Mouse (Mus musculus) heart, adult 2 months (tissue): ENCODE measurements around the gene Pla2g2c. TPM values are rescaled to one million over a fixed set of nuclear protein-coding genes. Genes with fewer than 3 reads are reported as not detected.

ENCODE experiments used
- DNase-seq, 2 experiments: peaks; one replicate each; pipeline ENCODE4 v3.0.0; 2021
- H3K27ac ChIP-seq: fragments of 200-600 bp; 2 replicates; pipeline ENCODE4 v1.8.1; 2022
- H3K27me3 ChIP-seq: fragments of 200-500 bp; 2 replicates; pipeline ENCODE4 v1.6.1; 2012; ENCODE audit warnings: mild to moderate bottlenecking, low read length, inconsistent platforms, mixed read lengths; ENCODE audit not compliant: control insufficient read depth, insufficient read depth
- H3K36me3 ChIP-seq: fragments of 200-500 bp; 2 replicates; pipeline ENCODE4 v1.6.1; 2012; ENCODE audit warnings: low read length, inconsistent platforms; ENCODE audit not compliant: control insufficient read depth, insufficient read depth
- H3K4me1 ChIP-seq: fragments of 200-500 bp; 2 replicates; pipeline ENCODE4 v1.6.1; 2011; ENCODE audit warnings: low read length; ENCODE audit not compliant: control insufficient read depth, insufficient read depth
- H3K4me3 ChIP-seq: fragments of 200-600 bp; 2 replicates; pipeline ENCODE4 v1.8.1; 2022
- H3K79me2 ChIP-seq: fragments of 200-500 bp; replicated peaks from 2 replicates; pipeline ENCODE4 v1.6.1; 2012; ENCODE audit warnings: mild to moderate bottlenecking, inconsistent platforms, low read length, moderate library complexity, mixed read lengths; ENCODE audit not compliant: control insufficient read depth, insufficient read depth
- H3K9ac ChIP-seq: fragments of 200-500 bp; 2 replicates; pipeline ENCODE4 v1.6.1; 2012; ENCODE audit warnings: low read depth, mild to moderate bottlenecking, control low read depth, inconsistent platforms, low read length, mixed read lengths
- CTCF ChIP-seq: fragments of 200-600 bp; IDR thresholded peaks from 2 replicates; pipeline ENCODE4 v1.8.1; 2022; ENCODE audit warnings: antibody characterized with exemption, mild to moderate bottlenecking, moderate library complexity
- EP300 ChIP-seq: fragments of 200-500 bp; IDR thresholded peaks from 2 replicates; pipeline ENCODE4 v1.6.1; 2011; ENCODE audit warnings: low read depth, low read length, control low read depth; ENCODE audit not compliant: insufficient read depth
- POLR2A ChIP-seq: fragments of 200-500 bp; IDR thresholded peaks from 2 replicates; pipeline ENCODE4 v1.6.1; 2011; ENCODE audit warnings: mild to moderate bottlenecking, low read depth, low read length, control low read depth; ENCODE audit not compliant: insufficient read depth
- WGBS: fragments of 180-500 bp; shearing (Covaris S2); methylation state at CpG from one replicate; pipeline ENCODE4 v1.1.7; 2018; 5-methylcytosine and 5-hydroxymethylcytosine counted together
- intact Hi-C: fragments of 180-260 bp; cut with DNase I; formaldehyde crosslinking; loops from one replicate; pipeline ENCODE4 v1.15.1; 2025
- polyA plus RNA-seq: library from polyadenylated mRNA; depleted of rRNA; stranded (reverse); fragments of >200 nt; gene quantifications from 2 replicates; pipeline ENCODE4 v1.2.3, GENCODE M21; 2012
- total RNA-seq, 2 experiments: library from RNA; stranded (reverse); gene quantifications; 2 replicates each; pipeline ENCODE4 v1.2.3; 2021

The Pla2g2c gene
- total and polyA plus RNA-seq, 3 experiments, result 0.14 to 0.98 TPM; not detected in 1

- intact Hi-C loops, result no loop called here
- no peak for DNase-seq
- H3K79me2 ChIP-seq, result no peaks in the 10 kb centered on the region
- 85% methylated on average over 8 of the region's 8 CpGs for WGBS
- H3K36me3 ChIP-seq, result no peaks in the 10 kb centered on the region
- H3K4me1 ChIP-seq, result no peaks in the 10 kb centered on the region
- H3K9ac ChIP-seq, result no peak within 1 kb of the TSS
- no peak within 1 kb of the TSS for H3K27ac ChIP-seq
- H3K27me3 ChIP-seq, result no peaks in the 10 kb centered on the region
- no peak for TF ChIP-seq POLR2A
- TF ChIP-seq CTCF, result no peak
- no peak for TF ChIP-seq EP300
- no peak within 1 kb of the TSS for H3K4me3 ChIP-seq
Measured at GRCm38 (mm10) chr4:138757416-138757815, 32.8 kb downstream of the Pla2g2c start, which contains the start of gene Pla2g2f. Gene Pla2g2f (minus strand): TSS chr4:138757626.

GRCm38 (mm10) chr4:138762266-138762665, 37.7 kb downstream of the Pla2g2c start:
- no peaks in the 10 kb centered on the region for H3K36me3 ChIP-seq
- H3K4me1 ChIP-seq, result no peaks in the 10 kb centered on the region
- no peaks in the 10 kb centered on the region for H3K79me2 ChIP-seq
- DNase-seq, result no peak
- H3K27ac ChIP-seq, result no peak overlapping the region
- WGBS, result 36% methylated on average over 9 of the region's 9 CpGs
- no peak overlapping the region for H3K4me3 ChIP-seq
- intact Hi-C loops, result no loop called here
- H3K27me3 ChIP-seq, result no peaks in the 10 kb centered on the region
- no peak for TF ChIP-seq POLR2A
- H3K9ac ChIP-seq, result no peak overlapping the region

- no peak for DNase-seq
- Histone ChIP-seq H3K27ac (no peak overlapping the region), H3K9ac (no peak overlapping the region), H3K79me2 (no peaks in the 10 kb centered on the region), H3K27me3 (no peaks in the 10 kb centered on the region), H3K4me1 (no peaks in the 10 kb centered on the region), H3K4me3 (no peak overlapping the region), H3K36me3 (no peaks in the 10 kb centered on the region)
- TF ChIP-seq EP300, result no peak
- TF ChIP-seq POLR2A, result no peak
- no peak for TF ChIP-seq CTCF
- intact Hi-C loops, result no loop called here
- 80% methylated on average over 10 of the region's 10 CpGs for WGBS
Measured at GRCm38 (mm10) chr4:138771970-138772369, 47.4 kb downstream of the Pla2g2c start.

GRCm38 (mm10) chr4:138772386-138772785, 47.8 kb downstream of the Pla2g2c start:
- no peak for DNase-seq
- H3K79me2 ChIP-seq, result no peaks in the 10 kb centered on the region
- no peaks in the 10 kb centered on the region for H3K27me3 ChIP-seq
- no peak overlapping the region for H3K9ac ChIP-seq
- H3K4me1 ChIP-seq, result no peaks in the 10 kb centered on the region
- intact Hi-C loops, result no loop called here
- H3K27ac ChIP-seq, result no peak overlapping the region
- TF ChIP-seq EP300 (no peak), CTCF (no peak), POLR2A (no peak)
- no peak overlapping the region for H3K4me3 ChIP-seq
- H3K36me3 ChIP-seq, result no peaks in the 10 kb centered on the region
- WGBS, result 59% methylated on average over 5 of the region's 5 CpGs

GRCm38 (mm10) chr4:138775435-138775834, 50.8 kb downstream of the Pla2g2c start, which contains the start of gene Pla2g2d:
Gene Pla2g2d (plus strand): TSS chr4:138775735.
- Histone ChIP-seq H3K4me1 (no peaks in the 10 kb centered on the region), H3K4me3 (no peak within 1 kb of the TSS), H3K9ac (no peak within 1 kb of the TSS), H3K27ac (no peak within 1 kb of the TSS), H3K36me3 (no peaks in the 10 kb centered on the region), H3K79me2 (no peaks in the 10 kb centered on the region), H3K27me3 (no peaks in the 10 kb centered on the region; the same call in 1 of the 2 replicates)
- WGBS, result 72% methylated on average over 6 of the region's 6 CpGs
- DNase-seq, result no peak
- TF ChIP-seq POLR2A (no peak), CTCF (no peak), EP300 (no peak)
- intact Hi-C loops, result no loop called here

GRCm38 (mm10) chr4:138777417-138778407, 53.1 kb downstream of the Pla2g2c start:
- TF ChIP-seq CTCF (no peak), POLR2A (no peak), EP300 (no peak)
- no peak for DNase-seq
- no peak overlapping the region for H3K9ac ChIP-seq
- no peaks in the 10 kb centered on the region for H3K36me3 ChIP-seq
- 45% methylated on average over 20 of the region's 20 CpGs for WGBS
- no peak overlapping the region for H3K4me3 ChIP-seq
- H3K27ac ChIP-seq, result no peak overlapping the region
- no peaks in the 10 kb centered on the region; the same call in 1 of the 2 replicates for H3K27me3 ChIP-seq
- no peaks in the 10 kb centered on the region for H3K79me2 ChIP-seq
- H3K4me1 ChIP-seq, result no peaks in the 10 kb centered on the region
- intact Hi-C loops, result no loop called here
